In genomic region chr7:65392986-65393385, GRCm38 (mm10) we compare ENCODE assay signal across 26 mouse cellular contexts.
DNase-seq lines count a peak whose midpoint lies in the region; ATAC-seq and TF ChIP-seq lines count a peak whose summit lies in the region.
"Had no signal": no experiment of that assay in that cellular context is flagged by ENCODE, and none has a peak within 500 bp of the region (broad histone marks: within the 10 kb centered on the region; RNA-seq: fewer than 3 reads in every experiment).

No protein-coding gene starts in this region.

- intact Hi-C loops in left cerebral cortex, adult 2 months (cut with DNase I): no loop called here
- intact Hi-C loops in left cerebral cortex, postnatal 14 days (cut with DNase I): no loop called here

- H3K4me1 ChIP-seq in lung, embryonic 15.5 days: peaks cover 35% of the 10 kb centered on the region
- H3K4me1 ChIP-seq in cortical plate, adult 2 months (ENCODE audit: control insufficient read depth, insufficient read depth, low read length): peaks cover 18% of the 10 kb centered on the region

- H3K4me2 ChIP-seq in lung, embryonic 15.5 days: no peak overlapping the region

- DNase-seq in left cerebral cortex, adult 2 months (ENCODE audit: extremely low spot score in 1 of 2, low spot score in 2 of 2): no peak
- no peak for DNase-seq in left cerebral cortex, postnatal 14 days (ENCODE audit: low spot score in 2 of 2)
- DNase-seq in lung, postnatal 25 days (ENCODE audit: low spot score): no peak
- DNase-seq in adrenal gland, adult 18-20 months (ENCODE audit: low spot score in 2 of 2): no peak
- DNase-seq: adrenal gland, adult 2 months; adrenal gland, postnatal 36 days; cerebellum, adult 8-10 months; gastrocnemius, adult 2 months; gastrocnemius, postnatal 36 days; kidney, adult 2 months; kidney, postnatal 36 days; layer of hippocampus, postnatal 36 days; lung, postnatal 36 days; right cerebral cortex, postnatal 4 days; thymus, postnatal 4 days had no signal

- TF ChIP-seq CTCF in left cerebral cortex, adult 2 months (IDR thresholded peaks at IDR 0.05): no peak
- TF ChIP-seq CTCF in cortical plate, adult 2 months (IDR thresholded peaks at IDR 0.05; ENCODE audit: extremely low read depth, insufficient read depth, low read length): no peak

- no peaks in the 10 kb centered on the region for H3K9me3 ChIP-seq in lung, embryonic 15.5 days
- H3K9me3 ChIP-seq: embryonic facial prominence, embryonic 13.5 days; forebrain, embryonic 10.5 days; heart, embryonic 15.5 days; liver, embryonic 15.5 days; midbrain, embryonic 13.5 days; neural tube, embryonic 13.5 days had no signal

- no peak overlapping the region for H3K9ac ChIP-seq in lung, embryonic 15.5 days
- H3K9ac ChIP-seq: liver, embryonic 15.5 days had no signal

- no peaks in the 10 kb centered on the region for H3K27me3 ChIP-seq in lung, embryonic 15.5 days
- H3K27me3 ChIP-seq: embryonic facial prominence, embryonic 13.5 days; heart, embryonic 15.5 days had no signal

- peak overlapping the region; percentile 80; the same call in 1 of the 2 replicates for H3K27ac ChIP-seq in left cerebral cortex, adult 2 months
- peak overlapping the region; percentile 15; the same call in 1 of the 2 replicates for H3K27ac ChIP-seq in lung, embryonic 15.5 days
- H3K27ac ChIP-seq in cortical plate, adult 2 months (ENCODE audit: insufficient read depth, low read length): 0 out of 2 replicates have a peak overlapping the region, but pooled peaks have one; percentile 14
- H3K27ac ChIP-seq: embryonic facial prominence, embryonic 13.5 days; heart, embryonic 15.5 days; liver, embryonic 15.5 days; midbrain, embryonic 13.5 days; neural tube, embryonic 13.5 days had no signal

- no peaks in the 10 kb centered on the region for H3K36me3 ChIP-seq in lung, embryonic 15.5 days
- H3K36me3 ChIP-seq: embryonic facial prominence, embryonic 13.5 days; forebrain, embryonic 10.5 days; heart, embryonic 15.5 days; liver, embryonic 15.5 days; midbrain, embryonic 13.5 days; neural tube, embryonic 13.5 days had no signal

- ATAC-seq in lung, embryonic 15.5 days (ENCODE audit: borderline replicate concordance, extremely low read depth, low FRiP score, low TSS enrichment): no peak
- no peak for ATAC-seq in megakaryocyte-erythroid progenitor cell, adult 5-6 weeks (replicated peaks; ENCODE audit: low FRiP score, low TSS enrichment, poor library complexity, severe bottlenecking)
- ATAC-seq: CD4-positive, CD25-positive, alpha-beta regulatory T cell, adult 4 months; forebrain, embryonic 16.5 days had no signal

- no peak for TF ChIP-seq POLR2A in cortical plate, adult 2 months (IDR thresholded peaks at IDR 0.05; ENCODE audit: extremely low read depth, insufficient read depth, low read length)

- 42% methylated on average over 9 of the region's 9 CpGs for WGBS in lung, embryonic 15.5 days

- no peak overlapping the region for H3K4me3 ChIP-seq in left cerebral cortex, adult 2 months
- H3K4me3 ChIP-seq in lung, embryonic 15.5 days: no peak overlapping the region
- H3K4me3 ChIP-seq in cortical plate, adult 2 months (ENCODE audit: insufficient read depth, low read length): no peak overlapping the region
- H3K4me3 ChIP-seq: heart, embryonic 15.5 days; liver, embryonic 15.5 days; midbrain, embryonic 13.5 days had no signal

Comparison
In these comparisons a context has a peak if more than half of its experiments do, and no peak if none do; other contexts are left out.
1. H3K27ac ChIP-seq: peak in every context shown above with its lines; median percentile 80 in left cerebral cortex, adult 2 months; 15 in lung, embryonic 15.5 days; 14 in cortical plate, adult 2 months.